Comparison of ENCODE assay signal across 22 mouse cellular contexts in the genomic region with DNA sequence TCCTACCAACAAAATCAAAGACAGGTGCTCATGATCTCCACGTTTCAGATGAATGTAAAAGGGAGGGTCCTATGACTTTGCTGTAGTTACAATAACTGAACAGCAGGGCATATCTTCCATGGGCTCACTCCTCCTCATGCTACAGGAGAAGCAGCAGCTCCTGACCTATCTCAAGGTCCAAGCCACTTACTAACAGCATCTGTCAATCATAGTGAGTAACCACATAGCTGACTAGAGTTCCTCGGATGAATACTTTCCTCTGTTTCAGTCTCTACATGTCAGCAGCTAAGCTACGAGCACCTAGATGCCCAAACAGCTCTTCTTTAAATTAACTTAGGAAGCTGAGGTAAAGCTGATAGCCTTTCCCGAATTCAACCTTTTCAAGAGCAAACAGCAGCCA.
DNase-seq lines count a peak whose midpoint lies in the region; ATAC-seq and TF ChIP-seq lines count a peak whose summit lies in the region.
"Had no signal": no experiment of that assay in that cellular context is flagged by ENCODE, and none has a peak within 500 bp of the region (broad histone marks: within the 10 kb centered on the region; RNA-seq: fewer than 3 reads in every experiment).

No protein-coding gene starts in this region.

- TF ChIP-seq CTCF in kidney, postnatal 0 days (IDR thresholded peaks at IDR 0.05; ENCODE audit: low read depth), result peak; percentile 18; the same call in 1 of the 2 replicates
- TF ChIP-seq CTCF in CH12.LX (conservative IDR thresholded peaks at IDR 0.05 in 1 of 2, IDR thresholded peaks at IDR 0.05 in 1 of 2; ENCODE audit: low read depth in 2 of 2, low read length in 2 of 2), result 0 out of 4 replicates have a peak, but pooled peaks have one; percentile 7 to 28

- dilution Hi-C loops in CH12.LX (cut with MboI; ENCODE audit: extremely low pct_ligation_motif_present, extremely low pct_unique_long_range_greater_than_20kb, low sequenced_read_pairs), result no loop called here

- intact Hi-C loops in heart, postnatal 10 days (cut with DNase I), result no loop called here

- H3K79me2 ChIP-seq in CH12.LX (replicated peaks; ENCODE audit: control insufficient read depth, extremely low read depth, insufficient read depth, poor library complexity, severe bottlenecking), result no peaks in the 10 kb centered on the region

- H3K27me3 ChIP-seq in kidney, postnatal 0 days (ENCODE audit: insufficient read depth, low read length), result no peaks in the 10 kb centered on the region
- no peaks in the 10 kb centered on the region for H3K27me3 ChIP-seq in CH12.LX (replicated peaks)
- H3K27me3 ChIP-seq: heart, embryonic 13.5 days; hindbrain, embryonic 12.5 days; Patski had no signal

- TF ChIP-seq POLR2A in CH12.LX (IDR thresholded peaks at IDR 0.05; ENCODE audit: low read depth, low read length), result no peak

- in situ Hi-C loops in CH12.LX (cut with MboI; ENCODE audit: low pct_ligation_motif_present, low pct_unique_long_range_greater_than_20kb, low sequenced_read_pairs), result no loop called here

- H3K27ac ChIP-seq in kidney, postnatal 0 days, result no peak overlapping the region
- no peak overlapping the region for H3K27ac ChIP-seq in CH12.LX (ENCODE audit: insufficient read depth, low read depth)
- H3K27ac ChIP-seq: embryonic facial prominence, embryonic 12.5 days; gastrocnemius, adult 2 months; heart, embryonic 13.5 days; hindbrain, embryonic 12.5 days had no signal

- no peaks in the 10 kb centered on the region for H3K36me3 ChIP-seq in kidney, postnatal 0 days (ENCODE audit: insufficient read depth, low read length)
- H3K36me3 ChIP-seq in CH12.LX (replicated peaks in 1 of 2; ENCODE audit: control insufficient read depth in 1 of 2, insufficient read depth in 1 of 2, low read length in 1 of 2), result peaks cover 0 to 32% of the 10 kb centered on the region in 2 experiments
- H3K36me3 ChIP-seq: embryonic facial prominence, embryonic 12.5 days; heart, embryonic 13.5 days; hindbrain, embryonic 12.5 days had no signal

- no peak overlapping the region for H3K4me2 ChIP-seq in kidney, postnatal 0 days (ENCODE audit: low read length)
- no peak overlapping the region for H3K4me2 ChIP-seq in CH12.LX (ENCODE audit: insufficient read depth, low read depth, poor library complexity, severe bottlenecking)
- H3K4me2 ChIP-seq: embryonic facial prominence, embryonic 12.5 days; heart, embryonic 13.5 days; hindbrain, embryonic 12.5 days had no signal

- H3K9me3 ChIP-seq in kidney, postnatal 0 days (replicated peaks; ENCODE audit: low read length), result no peaks in the 10 kb centered on the region
- no peaks in the 10 kb centered on the region for H3K9me3 ChIP-seq in CH12.LX (replicated peaks; ENCODE audit: low read length)
- H3K9me3 ChIP-seq: embryonic facial prominence, embryonic 12.5 days; hindbrain, embryonic 12.5 days had no signal

- TF ChIP-seq EP300 in CH12.LX (IDR thresholded peaks at IDR 0.05; ENCODE audit: low read length), result no peak

- WGBS in kidney, postnatal 0 days, result 74% methylated on average over 4 of the region's 4 CpGs

- TF ChIP-seq RAD21 in CH12.LX (IDR thresholded peaks at IDR 0.05; ENCODE audit: low read depth, low read length), result no peak

- H3K4me1 ChIP-seq in kidney, postnatal 0 days (replicated peaks; ENCODE audit: insufficient read depth, low read length), result peaks cover 6% of the 10 kb centered on the region
- peaks cover 12 to 52% of the 10 kb centered on the region in 2 experiments for H3K4me1 ChIP-seq in CH12.LX (ENCODE audit: control insufficient read depth in 1 of 2, insufficient read depth in 2 of 2)

- no peak overlapping the region for H3K9ac ChIP-seq in kidney, postnatal 0 days (ENCODE audit: low read depth, low read length)
- H3K9ac ChIP-seq in CH12.LX (ENCODE audit: insufficient read depth, low read depth), result no peak overlapping the region
- H3K9ac ChIP-seq: embryonic facial prominence, embryonic 12.5 days; heart, embryonic 13.5 days; hindbrain, embryonic 12.5 days had no signal

- no peak overlapping the region for H3K4me3 ChIP-seq in kidney, postnatal 0 days (replicated peaks; ENCODE audit: low read depth, low read length)
- H3K4me3 ChIP-seq in CH12.LX (replicated peaks in 1 of 3; ENCODE audit: low read depth in 2 of 3, low read length in 2 of 3, poor library complexity in 1 of 3), result no peak overlapping the region
- H3K4me3 ChIP-seq: embryonic facial prominence, embryonic 12.5 days; gastrocnemius, adult 2 months; heart, embryonic 13.5 days; hindbrain, embryonic 12.5 days had no signal

- DNase-seq in kidney, postnatal 0 days (ENCODE audit: low spot score), result no peak
- DNase-seq in kidney, postnatal 25 days, result no peak
- DNase-seq in 3T3-L1 (ENCODE audit: low read depth, low spot score) (peak; percentile 34), CH12.LX (ENCODE audit: extremely low read depth) (no peak)
- DNase-seq in induced T-regulatory cell, adult 2 months (ENCODE audit: low read depth), result peak; percentile 31
- DNase-seq in heart, postnatal 10 days, result no peak
- DNase-seq in lung, postnatal 25 days (ENCODE audit: low spot score), result no peak
- no peak for DNase-seq in kidney, postnatal 10 days
- DNase-seq: adrenal gland, postnatal 25 days; B cell, adult 2 months; cerebellum, adult 2 months; cerebellum, postnatal 10 days; gastrocnemius, adult 2 months; gastrocnemius, postnatal 25 days; heart, adult 11 months; heart, postnatal 4 days had no signal

- no peak for ATAC-seq in kidney, postnatal 0 days (replicated peaks; ENCODE audit: low FRiP score, low read depth)
- ATAC-seq: CD4-positive, CD25-positive, alpha-beta regulatory T cell, adult 4 months; forebrain, embryonic 16.5 days; Patski had no signal

TF ChIP-seq in CH12.LX, 34 proteins besides CTCF, POLR2A, EP300 and RAD21:
- TF ChIP-seq JUN (IDR thresholded peaks at IDR 0.05; ENCODE audit: insufficient read depth, low read depth, low read length) (no peak), USF1 (IDR thresholded peaks at IDR 0.05; ENCODE audit: low read depth, low read length) (no peak), MAZ (IDR thresholded peaks at IDR 0.05; ENCODE audit: low read depth, low read length) (no peak), MYC (IDR thresholded peaks at IDR 0.05; ENCODE audit: low read depth, low read length) (no peak), ETS1 (conservative IDR thresholded peaks at IDR 0.05; ENCODE audit: low read depth, low read length) (no peak), ZC3H11A (IDR thresholded peaks at IDR 0.05; ENCODE audit: low read depth, low read length) (no peak), MAX (IDR thresholded peaks at IDR 0.05; ENCODE audit: low read length) (no peak), GABPA (IDR thresholded peaks at IDR 0.05; ENCODE audit: insufficient replicate concordance, low read depth, low read length) (no peak), E2F4 (IDR thresholded peaks at IDR 0.05; ENCODE audit: insufficient replicate concordance, low read depth, low read length) (no peak), ZKSCAN1 (IDR thresholded peaks at IDR 0.05; ENCODE audit: borderline replicate concordance, low read depth, low read length) (no peak), CHD1 (IDR thresholded peaks at IDR 0.05; ENCODE audit: low read depth, low read length) (no peak), USF2 (conservative IDR thresholded peaks at IDR 0.05; ENCODE audit: low read depth, low read length) (no peak), HCFC1 (IDR thresholded peaks at IDR 0.05; ENCODE audit: low read depth, low read length) (no peak), NRF1 (IDR thresholded peaks at IDR 0.05; ENCODE audit: low read depth, low read length) (no peak)

Comparison
In these comparisons a context has a peak if more than half of its experiments do, and no peak if none do; other contexts are left out.
1. DNase-seq: peak in 3T3-L1 (single experiment) and induced T-regulatory cell, adult 2 months (single experiment); none in kidney, postnatal 0 days (single experiment), kidney, postnatal 25 days (0 of 2), CH12.LX (single experiment), heart, postnatal 10 days (0 of 2), lung, postnatal 25 days (single experiment) and kidney, postnatal 10 days (single experiment).